Comparison of ENCODE assay signal across 30 mouse cellular contexts in the genomic region with DNA sequence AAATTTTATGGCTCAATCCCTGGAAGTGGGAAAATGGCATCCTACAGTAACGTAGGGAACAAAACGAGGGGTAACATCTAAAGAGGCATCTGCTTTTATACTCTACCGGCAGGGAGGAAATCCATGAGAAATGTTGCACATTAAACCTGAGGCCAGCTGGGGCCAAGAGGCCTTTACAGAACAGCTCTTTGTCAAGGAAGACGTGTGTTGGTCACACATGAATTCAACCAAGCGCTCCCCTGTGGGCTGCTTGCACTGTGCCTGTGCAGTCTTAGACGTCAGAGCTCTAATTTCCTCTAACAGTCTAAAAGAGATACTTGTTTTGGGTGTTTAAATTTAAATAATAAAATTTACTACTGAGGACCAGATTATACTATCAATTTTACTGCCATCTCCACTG. TPM values are rescaled to one million over a fixed set of nuclear protein-coding genes. Genes with fewer than 3 reads are reported as not detected.
A peak's percentile ranks its signal among the peaks of the same experiment; 100 is the strongest.
DNase-seq lines count a peak whose midpoint lies in the region; ATAC-seq lines count a peak whose summit lies in the region.
"Had no signal": no experiment of that assay in that cellular context is flagged by ENCODE, and none has a peak within 500 bp of the region (broad histone marks: within the 10 kb centered on the region; RNA-seq: fewer than 3 reads in every experiment).

No protein-coding gene starts in this region.

- H3K27ac ChIP-seq in hindbrain, embryonic 13.5 days = peak overlapping the region; percentile 24; the same call in 1 of the 2 replicates
- H3K27ac ChIP-seq in hindbrain, embryonic 10.5 days = no peak overlapping the region
- no peak overlapping the region for H3K27ac ChIP-seq in hindbrain, embryonic 14.5 days
- H3K27ac ChIP-seq: heart, embryonic 15.5 days; macrophage; midbrain, embryonic 12.5 days had no signal

- no peak overlapping the region for H3K9ac ChIP-seq in hindbrain, embryonic 13.5 days
- H3K9ac ChIP-seq in hindbrain, embryonic 14.5 days = no peak overlapping the region
- H3K9ac ChIP-seq: forebrain, postnatal 0 days; heart, embryonic 15.5 days; midbrain, embryonic 12.5 days had no signal

- WGBS in hindbrain, embryonic 13.5 days = 26% methylated on average over 6 of the region's 6 CpGs
- WGBS in hindbrain, embryonic 10.5 days = 49% methylated on average over 6 of the region's 6 CpGs
- WGBS in hindbrain, embryonic 14.5 days = 30% methylated on average over 6 of the region's 6 CpGs

- H3K27me3 ChIP-seq in hindbrain, embryonic 13.5 days = no peaks in the 10 kb centered on the region
- H3K27me3 ChIP-seq in hindbrain, embryonic 10.5 days (ENCODE audit: insufficient read depth, poor library complexity, severe bottlenecking) = no peaks in the 10 kb centered on the region
- H3K27me3 ChIP-seq in hindbrain, embryonic 14.5 days (ENCODE audit: control insufficient read depth, insufficient read depth, low read length) = no peaks in the 10 kb centered on the region
- H3K27me3 ChIP-seq: CH12.LX; heart, embryonic 15.5 days; Patski had no signal

- H3K4me1 ChIP-seq in hindbrain, embryonic 13.5 days (replicated peaks) = peaks cover 15% of the 10 kb centered on the region; the same call in 1 of the 2 replicates
- no peaks in the 10 kb centered on the region for H3K4me1 ChIP-seq in hindbrain, embryonic 10.5 days (replicated peaks)
- 0 out of 2 replicates have a peak, but pooled peaks cover 6% of the 10 kb centered on the region for H3K4me1 ChIP-seq in hindbrain, embryonic 14.5 days (replicated peaks; ENCODE audit: control insufficient read depth, insufficient read depth, low read length)
- H3K4me1 ChIP-seq: midbrain, embryonic 12.5 days had no signal

- H3K4me2 ChIP-seq in hindbrain, embryonic 13.5 days = no peak overlapping the region
- H3K4me2 ChIP-seq in hindbrain, embryonic 14.5 days (replicated peaks) = no peak overlapping the region
- H3K4me2 ChIP-seq: heart, embryonic 15.5 days; midbrain, embryonic 12.5 days had no signal

- ATAC-seq in hindbrain, embryonic 13.5 days (ENCODE audit: low FRiP score) = 0 out of 2 replicates have a peak, but pooled peaks have one; percentile 53
- 0 out of 2 replicates have a peak, but pooled peaks have one; percentile 46 for ATAC-seq in hindbrain, embryonic 14.5 days (ENCODE audit: low FRiP score)
- ATAC-seq: forebrain, postnatal 0 days had no signal

- H3K4me3 ChIP-seq in hindbrain, embryonic 13.5 days = no peak overlapping the region
- H3K4me3 ChIP-seq in hindbrain, embryonic 10.5 days = no peak overlapping the region
- no peak overlapping the region for H3K4me3 ChIP-seq in hindbrain, embryonic 14.5 days (replicated peaks; ENCODE audit: low read length)
- H3K4me3 ChIP-seq: heart, embryonic 15.5 days; midbrain, embryonic 12.5 days; myocyte had no signal

- no peaks in the 10 kb centered on the region for H3K36me3 ChIP-seq in hindbrain, embryonic 13.5 days
- no peaks in the 10 kb centered on the region for H3K36me3 ChIP-seq in hindbrain, embryonic 10.5 days
- no peaks in the 10 kb centered on the region for H3K36me3 ChIP-seq in hindbrain, embryonic 14.5 days (replicated peaks; ENCODE audit: control insufficient read depth, insufficient read depth)
- H3K36me3 ChIP-seq: G1E; heart, embryonic 15.5 days; midbrain, embryonic 12.5 days had no signal

- no peak for DNase-seq in hindbrain, embryonic 10.5 days (ENCODE audit: low spot score)
- DNase-seq in embryo, embryonic 10.5 days (ENCODE audit: low spot score) = peak; percentile 44
- no peak for DNase-seq in hindbrain, embryonic 14.5 days (ENCODE audit: low spot score)
- DNase-seq in neural tube, embryonic 10.5 days (ENCODE audit: extremely low spot score, low spot score) = peak; percentile 34
- no peak for DNase-seq in T-cell, adult 2 months (ENCODE audit: low spot score)
- no peak for DNase-seq in layer of hippocampus, adult 18-20 months (ENCODE audit: low spot score in 2 of 2)
- DNase-seq in urinary bladder, postnatal 4 days (ENCODE audit: low spot score in 2 of 2) = no peak
- DNase-seq: adrenal gland, adult 8-10 months; B cell, adult 2 months; cerebellum, adult 11-12 months; cerebellum, postnatal 14 days; forebrain, postnatal 0 days; heart, postnatal 4 days; kidney, adult 2 months; kidney, postnatal 25 days; retina, postnatal 1 day; right cerebral cortex, postnatal 25 days; spleen, adult 18-20 months had no signal

- no peaks in the 10 kb centered on the region for H3K9me3 ChIP-seq in hindbrain, embryonic 13.5 days
- H3K9me3 ChIP-seq in hindbrain, embryonic 10.5 days = no peaks in the 10 kb centered on the region
- no peaks in the 10 kb centered on the region for H3K9me3 ChIP-seq in hindbrain, embryonic 14.5 days (ENCODE audit: control insufficient read depth, low read length)
- H3K9me3 ChIP-seq: G1E; heart, embryonic 15.5 days; midbrain, embryonic 12.5 days had no signal

RNA-seq across cellular contexts. Expression of a gene that starts 22.9 kb away (rescaled TPM):
- 2.2 TPM in 2 replicates for polyA plus RNA-seq in hindbrain, embryonic 13.5 days (2015; fragmentation: Nextera tagmentation; extraction: Ambion mirVana)
- 2.1 and 2.9 TPM in 2 replicates for polyA plus RNA-seq in hindbrain, embryonic 10.5 days (2016; fragmentation: Nextera tagmentation; extraction: Ambion mirVana)
- 1.5 and 1.7 TPM in 2 replicates for polyA plus RNA-seq in hindbrain, embryonic 14.5 days (2014; fragmentation: Nextera tagmentation; extraction: Ambion mirVana)
- total RNA-seq in layer of hippocampus, adult 18-20 months (2021) = 1 to 10 TPM; 1.6 to 1.7 TPM
- total RNA-seq: adrenal gland, adult 8-10 months; CH12.LX; G1E; gastrocnemius, adult 18-20 months; liver, adult 2 months had no signal
- polyA plus RNA-seq: G1E; kidney, adult 2 months; liver, adult 2 months; macrophage; myocyte had no signal

RNA-seq across cellular contexts. Expression of a gene that starts 33.7 kb away (rescaled TPM):
- polyA plus RNA-seq in hindbrain, embryonic 13.5 days (2015; fragmentation: Nextera tagmentation; extraction: Ambion mirVana) = 20.0 and 21.7 TPM in 2 replicates
- 41.5 and 55.9 TPM in 2 replicates for polyA plus RNA-seq in hindbrain, embryonic 10.5 days (2016; fragmentation: Nextera tagmentation; extraction: Ambion mirVana)
- polyA plus RNA-seq in hindbrain, embryonic 14.5 days (2014; fragmentation: Nextera tagmentation; extraction: Ambion mirVana) = 16.2 and 19.5 TPM in 2 replicates
- 10 to 100 TPM; 46.7 to 58.2 TPM for total RNA-seq in layer of hippocampus, adult 18-20 months (2021)

RNA-seq across cellular contexts. Expression of a gene that starts 58.9 kb away (rescaled TPM):
- 0.05 TPM in 1 of 2 replicates, not detected in the other for polyA plus RNA-seq in hindbrain, embryonic 13.5 days (2015; fragmentation: Nextera tagmentation; extraction: Ambion mirVana)
- polyA plus RNA-seq in hindbrain, embryonic 10.5 days (2016; fragmentation: Nextera tagmentation; extraction: Ambion mirVana) = 0.06 and 0.10 TPM in 2 replicates
- 0.30 TPM in 1 of 2 replicates, not detected in the other for polyA plus RNA-seq in hindbrain, embryonic 14.5 days (2014; fragmentation: Nextera tagmentation; extraction: Ambion mirVana)
- under 1 TPM in 1 of 2 experiments, not detected in 1; 0.38 TPM for total RNA-seq in layer of hippocampus, adult 18-20 months (2021)
- total RNA-seq: adrenal gland, adult 8-10 months; forebrain, postnatal 0 days; gastrocnemius, adult 18-20 months had no signal
- polyA plus RNA-seq: G1E; heart, embryonic 15.5 days; intestine, embryonic 14.5 days; liver, adult 2 months; liver, embryonic 16.5 days; midbrain, embryonic 12.5 days had no signal

Comparison
In these comparisons a context has a peak if more than half of its experiments do, and no peak if none do; other contexts are left out.
1. DNase-seq: peak in embryo, embryonic 10.5 days (single experiment) and neural tube, embryonic 10.5 days (single experiment); none in hindbrain, embryonic 10.5 days (single experiment), hindbrain, embryonic 14.5 days (single experiment), T-cell, adult 2 months (single experiment), layer of hippocampus, adult 18-20 months (0 of 2) and urinary bladder, postnatal 4 days (0 of 2).